Mouse (Mus musculus) gastrocnemius, postnatal 14 days (tissue): ENCODE data around the gene Cd70. TPM values are rescaled to one million over a fixed set of nuclear protein-coding genes. Genes with fewer than 3 reads are reported as not detected.

ENCODE experiments used
- DNase-seq: peaks from one replicate; pipeline ENCODE4 v3.0.0; 2021; ENCODE audit warnings: mixed read lengths
- intact Hi-C: fragments of 180-260 bp; cut with DNase I; formaldehyde crosslinking; loops from one replicate; pipeline ENCODE4 v1.15.1; 2025; ENCODE audit warnings: low total_unique reads
- total RNA-seq, 2 experiments: library from RNA; stranded (reverse); gene quantifications; 2 replicates each; pipeline ENCODE4 v1.2.3; 2021

Cd70 gene
- total RNA-seq, 2 experiments from 2014 or later = not detected

- DNase-seq = peak; percentile 43
Measured at GRCm38 (mm10) chr17:57105181-57106034, 44.2 kb downstream of the Cd70 start, which contains the start of gene Tnfsf9. Gene Tnfsf9 (plus strand): TSS chr17:57105325.

DNA sequence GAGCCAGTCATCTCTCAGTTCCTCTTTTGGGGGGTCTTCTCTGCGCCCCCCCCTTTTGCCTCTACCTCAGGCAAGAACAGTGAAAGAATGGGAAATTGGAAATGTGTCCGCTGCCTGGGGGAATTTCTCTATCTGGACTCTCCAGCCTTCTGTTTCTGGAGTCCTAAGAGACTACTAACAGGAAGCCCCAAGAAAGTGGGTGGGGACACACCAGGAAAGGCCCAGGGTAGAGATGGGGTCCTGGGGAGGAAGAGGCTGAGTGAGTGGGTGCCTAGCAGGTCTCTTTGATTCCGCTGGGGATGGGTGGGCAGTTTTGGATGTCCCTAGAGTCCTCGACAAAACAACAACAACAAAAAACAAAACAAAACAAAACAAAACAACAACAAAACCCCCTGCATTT, 45.1 kb downstream of the Cd70 start:
- intact Hi-C loops = no loop called here
- DNase-seq = no peak

More at GRCm38 (mm10) chr17:57105181-57106034, 44.2 kb downstream of the Cd70 start, which contains the start of gene Tnfsf9:
- intact Hi-C loops = no loop called here

GRCm38 (mm10) chr17:57102276-57102675, 47.3 kb downstream of the Cd70 start:
- intact Hi-C loops = no loop called here
- DNase-seq = no peak

DNA sequence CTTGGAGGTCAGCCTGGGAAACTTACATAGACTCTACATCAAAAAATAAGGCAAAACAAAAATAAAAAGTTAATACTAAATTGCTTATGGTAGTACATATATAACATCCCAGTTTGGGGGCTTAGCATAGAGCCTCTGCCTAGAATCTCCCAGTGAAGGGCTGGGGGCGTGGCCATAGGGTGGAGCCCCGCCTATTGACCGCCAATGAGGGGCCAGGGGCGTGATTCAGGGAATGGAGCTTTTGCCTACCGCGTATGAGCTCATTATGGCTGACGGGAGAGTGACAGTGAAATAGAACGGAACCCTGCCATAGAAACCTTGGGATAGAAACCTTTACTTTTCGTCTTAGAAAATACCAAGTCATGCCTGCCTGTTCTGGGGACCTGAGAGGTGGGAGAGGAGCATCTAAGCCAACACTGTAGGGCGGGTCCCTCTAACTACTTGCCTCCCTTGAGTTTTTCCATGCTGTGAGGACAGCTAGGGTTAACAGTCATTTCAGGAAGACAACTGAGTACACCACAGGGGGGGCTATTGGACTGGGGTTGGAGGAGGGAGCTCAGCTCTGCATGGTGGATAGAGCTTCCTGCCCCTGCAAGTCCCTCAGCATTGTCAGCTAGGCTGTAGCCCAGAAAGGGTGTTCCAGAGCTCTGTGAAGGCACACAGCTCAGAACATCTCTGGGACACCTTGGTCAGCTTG, 49.8 kb downstream of the Cd70 start:
- no peak for DNase-seq
- intact Hi-C loops = loop anchor here (5.0 to 10.0 kb wide), 2 partner anchors 68 to 235 kb away; no protein-coding TSS in a partner anchor

DNA sequence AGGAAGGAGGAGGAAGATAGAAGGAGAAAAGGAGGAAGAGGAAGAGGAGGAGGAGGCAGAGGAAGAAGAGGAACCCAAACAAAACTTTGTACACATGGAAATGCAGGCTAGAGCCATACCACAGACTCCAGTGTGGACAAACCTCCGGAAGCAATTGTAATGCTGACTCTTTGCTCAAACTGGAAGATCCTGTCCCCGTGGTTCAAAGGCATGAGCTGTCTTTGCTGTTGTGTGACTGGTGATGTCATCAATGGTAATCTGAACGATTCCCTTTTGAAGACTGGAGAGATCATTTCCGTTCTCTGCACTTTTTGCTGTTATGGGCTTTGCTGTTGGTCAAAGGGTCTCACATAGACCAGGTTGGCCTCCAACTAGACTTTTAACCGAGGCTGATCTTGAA, 51.3 kb downstream of the Cd70 start:
- DNase-seq = no peak
- intact Hi-C loops = loop anchor here (5.0 to 10.0 kb wide), 2 partner anchors 69 to 236 kb away; no protein-coding TSS in a partner anchor

GRCm38 (mm10) chr17:57096623-57096920, 53.0 kb downstream of the Cd70 start:
- intact Hi-C loops = loop anchor here (5.0 to 10.0 kb wide), 2 partner anchors 71 to 238 kb away; no protein-coding TSS in a partner anchor
- DNase-seq = peak; percentile 83

Other genes with a start within 250 kb of the Cd70 start
- 10 to 100 TPM; 13.9 to 17.1 TPM for gene Mllt1, start 214.4 kb downstream of the Cd70 start, total RNA-seq
- not detected for gene Acer1, start 167.7 kb downstream of the Cd70 start, total RNA-seq
- gene Clpp, start 159.5 kb downstream of the Cd70 start, total RNA-seq = 10 to 100 TPM; 32.7 to 33.3 TPM
- 10 to 100 TPM; 23.3 to 25.2 TPM for gene Alkbh7, start 152.4 kb downstream of the Cd70 start, total RNA-seq
- not detected for gene Pspn, start 149.8 kb downstream of the Cd70 start, total RNA-seq
- 10 to 100 TPM; 20.6 to 23.6 TPM for gene Gtf2f1, start 138.5 kb downstream of the Cd70 start, total RNA-seq
- not detected for gene Gm17949, start 138.3 kb downstream of the Cd70 start, total RNA-seq
- 10 to 100 TPM; 31.9 to 36.4 TPM for gene Khsrp, start 118.3 kb downstream of the Cd70 start, total RNA-seq
- gene Slc25a41, start 108.1 kb downstream of the Cd70 start, total RNA-seq = not detected
- gene Crb3, start 90.7 kb downstream of the Cd70 start, total RNA-seq = under 1 TPM; 0.53 to 0.68 TPM
- gene Slc25a23, start 89.9 kb downstream of the Cd70 start, total RNA-seq = 10 to 100 TPM; 31.7 to 38.2 TPM
- gene Dennd1c, start 71.3 kb downstream of the Cd70 start, total RNA-seq = under 1 TPM; 0.51 to 0.58 TPM
- gene Tubb4a, start 62.0 kb downstream of the Cd70 start, total RNA-seq = 1 to 10 TPM; 1.5 to 3.3 TPM
- 1 to 10 TPM in 1 of 2 experiments, under 1 TPM in 1; 0.82 to 1.0 TPM for gene Tnfsf9, start 44.5 kb downstream of the Cd70 start, total RNA-seq
- gene Tnfsf14, start 44.4 kb upstream of the Cd70 start, total RNA-seq = not detected
- 1 to 10 TPM in 1 of 2 experiments, under 1 TPM in 1; 0.60 to 1.2 TPM for gene C3, start 78.4 kb upstream of the Cd70 start, total RNA-seq
- gene Gpr108, start 98.7 kb upstream of the Cd70 start, total RNA-seq = 10 to 100 TPM; 21.8 to 24.6 TPM
- 10 to 100 TPM; 69.4 to 75.6 TPM for gene Trip10, start 99.7 kb upstream of the Cd70 start, total RNA-seq
- gene Vav1, start 129.3 kb upstream of the Cd70 start, total RNA-seq = under 1 TPM; 0.66 to 0.93 TPM
- gene Adgre1, start 208.9 kb upstream of the Cd70 start, total RNA-seq = 1 to 10 TPM; 2.6 to 3.5 TPM